In genomic region chr10:108559607-108559908, GRCm38 (mm10) we compare ENCODE assay signal across 17 mouse cellular contexts.
DNase-seq lines count a peak whose midpoint lies in the region; ATAC-seq and TF ChIP-seq lines count a peak whose summit lies in the region.
"Had no signal": no experiment of that assay in that cellular context is flagged by ENCODE, and none has a peak within 500 bp of the region (broad histone marks: within the 10 kb centered on the region; RNA-seq: fewer than 3 reads in every experiment).

No protein-coding gene starts in this region.

- WGBS in midbrain, embryonic 13.5 days, result 58% methylated on average over 2 of the region's 2 CpGs
- 76% methylated on average over 2 of the region's 2 CpGs for WGBS in midbrain, embryonic 10.5 days
- 61% methylated on average over 2 of the region's 2 CpGs for WGBS in forebrain, embryonic 13.5 days
- 58% methylated on average over 2 of the region's 2 CpGs for WGBS in forebrain, postnatal 0 days
- WGBS in neural tube, embryonic 13.5 days, result 51% methylated on average over 2 of the region's 2 CpGs
- 76% methylated on average over 2 of the region's 2 CpGs for WGBS in kidney, embryonic 14.5 days

- no peak overlapping the region for H3K4me2 ChIP-seq in midbrain, embryonic 13.5 days (replicated peaks)
- no peak overlapping the region for H3K4me2 ChIP-seq in forebrain, embryonic 13.5 days
- H3K4me2 ChIP-seq in forebrain, postnatal 0 days (ENCODE audit: low read depth), result no peak overlapping the region
- no peak overlapping the region for H3K4me2 ChIP-seq in neural tube, embryonic 13.5 days
- H3K4me2 ChIP-seq in kidney, embryonic 14.5 days (replicated peaks; ENCODE audit: low read depth, low read length), result no peak overlapping the region
- H3K4me2 ChIP-seq: heart, embryonic 13.5 days; intestine, embryonic 15.5 days; limb, embryonic 15.5 days; liver, embryonic 15.5 days had no signal

- H3K9me3 ChIP-seq in midbrain, embryonic 13.5 days, result no peaks in the 10 kb centered on the region
- no peaks in the 10 kb centered on the region for H3K9me3 ChIP-seq in midbrain, embryonic 10.5 days (replicated peaks)
- no peaks in the 10 kb centered on the region for H3K9me3 ChIP-seq in forebrain, embryonic 13.5 days (replicated peaks)
- H3K9me3 ChIP-seq in forebrain, postnatal 0 days (ENCODE audit: low read length), result no peaks in the 10 kb centered on the region
- H3K9me3 ChIP-seq in neural tube, embryonic 13.5 days, result no peaks in the 10 kb centered on the region
- H3K9me3 ChIP-seq in kidney, embryonic 14.5 days (ENCODE audit: control insufficient read depth, low read length), result no peaks in the 10 kb centered on the region
- H3K9me3 ChIP-seq: heart, embryonic 13.5 days; intestine, embryonic 15.5 days; limb, embryonic 15.5 days; liver, embryonic 15.5 days had no signal

- no peaks in the 10 kb centered on the region for H3K36me3 ChIP-seq in midbrain, embryonic 13.5 days
- H3K36me3 ChIP-seq in midbrain, embryonic 10.5 days, result no peaks in the 10 kb centered on the region
- H3K36me3 ChIP-seq in forebrain, embryonic 13.5 days (ENCODE audit: poor library complexity, severe bottlenecking), result no peaks in the 10 kb centered on the region
- H3K36me3 ChIP-seq in forebrain, postnatal 0 days (ENCODE audit: insufficient read depth), result no peaks in the 10 kb centered on the region
- H3K36me3 ChIP-seq in neural tube, embryonic 13.5 days, result no peaks in the 10 kb centered on the region
- H3K36me3 ChIP-seq in kidney, embryonic 14.5 days (ENCODE audit: control insufficient read depth, insufficient read depth, low read length), result no peaks in the 10 kb centered on the region
- H3K36me3 ChIP-seq: heart, embryonic 13.5 days; intestine, embryonic 15.5 days; limb, embryonic 15.5 days; liver, embryonic 15.5 days had no signal

- no peak for DNase-seq in midbrain, embryonic 10.5 days (ENCODE audit: low spot score)
- DNase-seq in forebrain, postnatal 0 days, result no peak
- no peak for DNase-seq in right cerebral cortex, postnatal 14 days
- DNase-seq: cerebellum, adult 2 months; heart, adult 11 months; heart, postnatal 36 days; kidney, adult 9 months; kidney, postnatal 4 days had no signal

- H3K9ac ChIP-seq in midbrain, embryonic 13.5 days (replicated peaks), result no peak overlapping the region
- no peak overlapping the region for H3K9ac ChIP-seq in forebrain, embryonic 13.5 days
- no peak overlapping the region for H3K9ac ChIP-seq in forebrain, postnatal 0 days
- H3K9ac ChIP-seq in neural tube, embryonic 13.5 days, result no peak overlapping the region
- no peak overlapping the region for H3K9ac ChIP-seq in kidney, embryonic 14.5 days (ENCODE audit: low read depth, low read length)
- H3K9ac ChIP-seq: heart, embryonic 13.5 days; intestine, embryonic 15.5 days; limb, embryonic 15.5 days; liver, embryonic 15.5 days had no signal

- H3K27me3 ChIP-seq in midbrain, embryonic 13.5 days, result no peaks in the 10 kb centered on the region
- H3K27me3 ChIP-seq in midbrain, embryonic 10.5 days (ENCODE audit: low read depth, poor library complexity, severe bottlenecking), result no peaks in the 10 kb centered on the region
- H3K27me3 ChIP-seq in forebrain, embryonic 13.5 days, result no peaks in the 10 kb centered on the region
- H3K27me3 ChIP-seq in forebrain, postnatal 0 days (ENCODE audit: insufficient read depth, low read length), result no peaks in the 10 kb centered on the region
- H3K27me3 ChIP-seq in neural tube, embryonic 13.5 days, result no peaks in the 10 kb centered on the region
- H3K27me3 ChIP-seq in kidney, embryonic 14.5 days (ENCODE audit: control insufficient read depth, insufficient read depth, low read length), result no peaks in the 10 kb centered on the region
- H3K27me3 ChIP-seq: heart, embryonic 13.5 days; intestine, embryonic 15.5 days; limb, embryonic 15.5 days; liver, embryonic 15.5 days had no signal

- H3K4me3 ChIP-seq in midbrain, embryonic 13.5 days (replicated peaks), result no peak overlapping the region
- no peak overlapping the region for H3K4me3 ChIP-seq in midbrain, embryonic 10.5 days
- no peak overlapping the region for H3K4me3 ChIP-seq in forebrain, embryonic 13.5 days
- no peak overlapping the region for H3K4me3 ChIP-seq in forebrain, postnatal 0 days (ENCODE audit: low read depth, low read length)
- no peak overlapping the region for H3K4me3 ChIP-seq in neural tube, embryonic 13.5 days
- no peak overlapping the region for H3K4me3 ChIP-seq in kidney, embryonic 14.5 days (ENCODE audit: low read length)
- H3K4me3 ChIP-seq: heart, embryonic 13.5 days; intestine, embryonic 15.5 days; limb, embryonic 15.5 days; liver, embryonic 15.5 days had no signal

- ATAC-seq in midbrain, embryonic 13.5 days, result peak; percentile 62; the same call in 1 of the 2 replicates
- peak; percentile 64 for ATAC-seq in forebrain, embryonic 13.5 days
- peak; percentile 78 for ATAC-seq in forebrain, postnatal 0 days
- no peak; the same call in 1 of the 2 replicates for ATAC-seq in neural tube, embryonic 13.5 days (ENCODE audit: low read depth)
- ATAC-seq in kidney, embryonic 14.5 days (ENCODE audit: low FRiP score, low TSS enrichment), result no peak
- ATAC-seq: intestine, embryonic 15.5 days had no signal

- TF ChIP-seq CTCF in forebrain, postnatal 0 days (IDR thresholded peaks at IDR 0.05; ENCODE audit: low read depth), result no peak

- H3K4me1 ChIP-seq in midbrain, embryonic 13.5 days (replicated peaks), result peaks cover 12% of the 10 kb centered on the region
- H3K4me1 ChIP-seq in midbrain, embryonic 10.5 days, result no peaks in the 10 kb centered on the region
- H3K4me1 ChIP-seq in forebrain, embryonic 13.5 days, result peaks cover 11% of the 10 kb centered on the region; the same call in 1 of the 2 replicates
- no peaks in the 10 kb centered on the region for H3K4me1 ChIP-seq in forebrain, postnatal 0 days (ENCODE audit: insufficient read depth)
- H3K4me1 ChIP-seq in neural tube, embryonic 13.5 days (replicated peaks), result peaks cover 12% of the 10 kb centered on the region
- no peaks in the 10 kb centered on the region for H3K4me1 ChIP-seq in kidney, embryonic 14.5 days (ENCODE audit: control insufficient read depth, insufficient read depth, low read length)
- H3K4me1 ChIP-seq: intestine, embryonic 15.5 days; limb, embryonic 15.5 days; liver, embryonic 15.5 days had no signal

- peak overlapping the region; percentile 48; the same call in 1 of the 2 replicates for H3K27ac ChIP-seq in midbrain, embryonic 13.5 days
- H3K27ac ChIP-seq in midbrain, embryonic 10.5 days (replicated peaks), result no peak overlapping the region
- H3K27ac ChIP-seq in forebrain, embryonic 13.5 days, result peak overlapping the region; percentile 70
- H3K27ac ChIP-seq in forebrain, postnatal 0 days (ENCODE audit: low read depth, low read length), result 0 out of 2 replicates have a peak overlapping the region, but pooled peaks have one; percentile 21
- H3K27ac ChIP-seq in neural tube, embryonic 13.5 days (replicated peaks), result peak overlapping the region; percentile 50
- no peak overlapping the region for H3K27ac ChIP-seq in kidney, embryonic 14.5 days (ENCODE audit: low read depth, low read length)
- H3K27ac ChIP-seq: heart, embryonic 13.5 days; intestine, embryonic 15.5 days; limb, embryonic 15.5 days; liver, embryonic 15.5 days; stomach, postnatal 0 days had no signal

Comparison
In these comparisons a context has a peak if more than half of its experiments do, and no peak if none do; other contexts are left out.
1. H3K27ac ChIP-seq: peak in midbrain, embryonic 13.5 days (single experiment), forebrain, embryonic 13.5 days (single experiment), forebrain, postnatal 0 days (single experiment) and neural tube, embryonic 13.5 days (single experiment); none in midbrain, embryonic 10.5 days (single experiment) and kidney, embryonic 14.5 days (single experiment).
2. ATAC-seq: peak in midbrain, embryonic 13.5 days (single experiment), forebrain, embryonic 13.5 days (single experiment) and forebrain, postnatal 0 days (single experiment); none in neural tube, embryonic 13.5 days (single experiment) and kidney, embryonic 14.5 days (single experiment).